Mouse (Mus musculus): ENCODE measurements around the gene Prlr.

- TF ChIP-seq CTCF (IDR thresholded peaks at IDR 0.05; ENCODE audit: low read depth, low read length) (no peak), GATA1 (IDR thresholded peaks at IDR 0.05; ENCODE audit: borderline replicate concordance, low read length) (no peak), POLR2AphosphoS5 (IDR thresholded peaks at IDR 0.05; ENCODE audit: insufficient replicate concordance, low read depth, low read length) (no peak), TAL1 (conservative IDR thresholded peaks at IDR 0.05; ENCODE audit: low read depth, low read length) (no peak)
These were observed 202.9 kb downstream of the Prlr start for GRCm38 (mm10) chr15:10379757-10380458.

Data from G1E (cell line).